Mouse (Mus musculus): Measurements from ENCODE around the gene Snrnp200. TPM values are rescaled to one million over a fixed set of nuclear protein-coding genes. Genes with fewer than 3 reads are reported as not detected.

Snrnp200 gene
- polyA plus RNA-seq, 1 experiment: 39.6 TPM

DNA sequence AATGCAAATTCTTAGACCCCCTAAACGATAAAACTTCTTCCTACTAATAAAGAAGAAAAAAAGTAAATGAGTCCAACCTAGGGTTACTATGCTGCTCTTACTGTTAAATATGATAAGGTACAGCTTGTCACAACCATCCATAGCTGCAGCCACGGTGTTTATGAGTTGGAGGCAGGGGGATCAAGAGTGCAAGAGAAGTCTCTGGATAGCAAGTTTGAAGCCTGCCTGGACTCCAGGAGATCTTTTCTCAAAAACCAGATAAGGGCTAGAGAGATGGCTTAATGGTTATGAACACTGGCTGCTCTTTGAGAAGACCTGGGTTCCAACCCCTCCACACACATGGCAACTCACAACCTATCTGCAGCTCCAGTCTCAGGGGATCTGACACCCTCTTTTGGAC lies 1.3 kb upstream of the Snrnp200 start:
- H3K4me3 ChIP-seq (ENCODE audit: extremely low read depth, insufficient read depth, insufficient read length): no peak overlapping the region
- peaks cover 9% of the 10 kb centered on the region for H3K36me3 ChIP-seq (ENCODE audit: control insufficient read depth, insufficient read depth, low read length)

DNA sequence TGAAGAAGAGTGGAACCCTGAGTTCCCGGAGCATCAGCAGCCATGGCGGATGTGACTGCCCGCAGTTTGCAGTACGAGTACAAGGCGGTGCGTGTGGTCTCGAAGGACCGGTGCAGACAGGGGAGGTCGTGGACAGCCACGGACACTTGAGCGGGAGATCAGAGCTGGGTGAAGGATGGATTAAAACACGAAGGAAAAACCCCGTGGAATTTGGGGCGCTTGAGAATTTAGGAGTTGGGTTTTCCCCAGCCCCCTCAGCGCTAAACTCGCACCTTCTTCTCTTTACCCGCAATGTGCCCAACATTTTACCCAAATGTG lies 225 bp downstream of the Snrnp200 start:
- WGBS: 0% methylated on average over 17 of the region's 17 CpGs
- Histone ChIP-seq H3K4me3 (ENCODE audit: extremely low read depth, insufficient read depth, insufficient read length) (peak overlapping the region; percentile 91), H3K4me1 (ENCODE audit: control insufficient read depth, insufficient read depth, insufficient read length) (peaks cover 3% of the 10 kb centered on the region), H3K27me3 (ENCODE audit: control insufficient read depth, insufficient read depth, low read length) (no peaks in the 10 kb centered on the region), H3K27ac (ENCODE audit: insufficient read depth, low read length) (peak overlapping the region; percentile 80), H3K36me3 (ENCODE audit: control insufficient read depth, insufficient read depth, low read length) (peaks cover 16% of the 10 kb centered on the region)
- no peak for TF ChIP-seq POLR2A (IDR thresholded peaks at IDR 0.05; ENCODE audit: low read depth, low read length)
- no peak for TF ChIP-seq CTCF (IDR thresholded peaks at IDR 0.05; ENCODE audit: extremely low read depth, insufficient read depth, insufficient read length, insufficient replicate concordance)
- no peak for DNase-seq (ENCODE audit: low read depth in 1 of 2, low spot score in 2 of 2)

More for the DNA sequence above, 1.3 kb upstream of the Snrnp200 start:
- Histone ChIP-seq H3K27me3 (ENCODE audit: control insufficient read depth, insufficient read depth, low read length) (no peaks in the 10 kb centered on the region), H3K27ac (ENCODE audit: insufficient read depth, low read length) (no peak overlapping the region), H3K4me1 (ENCODE audit: control insufficient read depth, insufficient read depth, insufficient read length) (peaks cover 3% of the 10 kb centered on the region)
- TF ChIP-seq POLR2A (IDR thresholded peaks at IDR 0.05; ENCODE audit: low read depth, low read length): no peak
- TF ChIP-seq CTCF (IDR thresholded peaks at IDR 0.05; ENCODE audit: extremely low read depth, insufficient read depth, insufficient read length, insufficient replicate concordance): no peak
- DNase-seq (ENCODE audit: low read depth in 1 of 2, low spot score in 2 of 2): no peak
- WGBS: 91% methylated on average over 2 of the region's 2 CpGs

DNA sequence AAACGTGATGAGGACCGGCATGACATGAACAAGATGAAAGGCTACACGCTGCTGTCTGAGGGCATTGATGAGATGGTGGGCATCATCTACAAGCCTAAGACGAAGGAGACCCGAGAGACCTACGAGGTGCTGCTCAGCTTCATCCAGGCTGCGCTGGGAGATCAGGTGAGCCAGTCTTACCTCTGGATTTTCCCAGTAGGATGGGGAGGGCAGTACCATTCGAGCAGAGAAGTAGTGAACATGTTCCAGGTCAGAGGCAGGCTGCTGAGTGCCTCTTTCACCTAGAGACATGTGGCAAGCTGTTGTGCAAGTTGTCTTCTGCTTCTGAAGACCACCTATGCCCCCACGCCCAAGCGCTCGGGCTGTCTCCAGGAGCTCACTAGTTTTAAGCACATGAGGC lies 2.5 kb downstream of the Snrnp200 start:
- no peak for DNase-seq (ENCODE audit: low read depth in 1 of 2, low spot score in 2 of 2)
- H3K36me3 ChIP-seq (ENCODE audit: control insufficient read depth, insufficient read depth, low read length): peaks cover 26% of the 10 kb centered on the region
- 95% methylated on average over 11 of the region's 11 CpGs for whole genome bisulfite sequencing
- no peak overlapping the region for H3K4me3 ChIP-seq (ENCODE audit: extremely low read depth, insufficient read depth, insufficient read length)
- no peak overlapping the region for H3K27ac ChIP-seq (ENCODE audit: insufficient read depth, low read length)
- peaks cover 3% of the 10 kb centered on the region for H3K4me1 ChIP-seq (ENCODE audit: control insufficient read depth, insufficient read depth, insufficient read length)
- TF ChIP-seq CTCF (IDR thresholded peaks at IDR 0.05; ENCODE audit: extremely low read depth, insufficient read depth, insufficient read length, insufficient replicate concordance): no peak
- TF ChIP-seq POLR2A (IDR thresholded peaks at IDR 0.05; ENCODE audit: low read depth, low read length): no peak
- no peaks in the 10 kb centered on the region for H3K27me3 ChIP-seq (ENCODE audit: control insufficient read depth, insufficient read depth, low read length)

DNA sequence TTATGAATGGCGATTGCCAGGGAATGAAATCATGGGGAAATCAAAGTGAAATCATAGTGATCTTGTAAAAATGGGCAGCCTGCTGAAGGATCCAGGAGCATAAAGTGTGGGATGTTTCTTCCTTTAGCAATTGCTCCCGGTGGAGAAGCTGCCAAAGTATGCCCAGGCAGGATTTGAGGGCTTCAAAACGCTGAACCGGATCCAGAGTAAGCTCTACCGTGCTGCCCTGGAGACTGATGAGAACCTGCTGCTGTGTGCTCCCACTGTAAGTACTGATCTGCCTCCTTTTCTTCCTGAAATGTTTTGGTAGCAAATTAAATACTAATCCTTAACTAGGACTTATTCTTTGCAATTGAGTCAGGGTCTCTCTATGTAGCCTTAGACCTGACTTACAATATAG lies 9.6 kb downstream of the Snrnp200 start:
- DNase-seq (ENCODE audit: low read depth in 1 of 2, low spot score in 2 of 2): no peak
- peaks cover 61% of the 10 kb centered on the region for H3K36me3 ChIP-seq (ENCODE audit: control insufficient read depth, insufficient read depth, low read length)
- H3K27ac ChIP-seq (ENCODE audit: insufficient read depth, low read length): no peak overlapping the region
- no peak for TF ChIP-seq CTCF (IDR thresholded peaks at IDR 0.05; ENCODE audit: extremely low read depth, insufficient read depth, insufficient read length, insufficient replicate concordance)
- H3K4me1 ChIP-seq (ENCODE audit: control insufficient read depth, insufficient read depth, insufficient read length): no peaks in the 10 kb centered on the region
- H3K4me3 ChIP-seq (ENCODE audit: extremely low read depth, insufficient read depth, insufficient read length): no peak overlapping the region
- 97% methylated on average over 5 of the region's 5 CpGs for WGBS
- no peaks in the 10 kb centered on the region for H3K27me3 ChIP-seq (ENCODE audit: control insufficient read depth, insufficient read depth, low read length)

DNA sequence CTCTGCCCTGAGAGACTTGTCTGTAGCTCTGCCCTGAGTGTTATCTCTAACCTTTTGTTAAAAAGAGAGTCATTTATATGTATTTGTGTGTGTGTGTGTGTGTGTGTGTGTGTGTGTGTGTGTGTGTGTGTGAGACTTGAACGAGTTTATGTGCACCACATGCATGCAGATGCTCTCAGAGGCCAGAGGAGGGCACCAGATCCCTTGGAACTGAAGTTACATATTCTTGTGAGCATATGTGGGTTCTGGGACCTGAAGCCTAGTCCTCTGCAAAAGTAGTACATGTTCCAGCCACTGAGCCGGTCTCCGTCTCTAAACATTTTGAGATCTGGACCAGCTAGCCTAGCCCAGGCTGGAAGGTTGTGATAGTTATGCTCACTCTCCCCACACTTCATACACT lies 17.1 kb downstream of the Snrnp200 start:
- H3K36me3 ChIP-seq (ENCODE audit: control insufficient read depth, insufficient read depth, low read length): peaks cover 71% of the 10 kb centered on the region
- DNase-seq (ENCODE audit: low read depth in 1 of 2, low spot score in 2 of 2): no peak
- no peaks in the 10 kb centered on the region for H3K4me1 ChIP-seq (ENCODE audit: control insufficient read depth, insufficient read depth, insufficient read length)
- H3K27me3 ChIP-seq (ENCODE audit: control insufficient read depth, insufficient read depth, low read length): no peaks in the 10 kb centered on the region
- WGBS: 96% methylated on average over 3 of the region's 3 CpGs
- H3K27ac ChIP-seq (ENCODE audit: insufficient read depth, low read length): no peak overlapping the region
- no peak overlapping the region for H3K4me3 ChIP-seq (ENCODE audit: extremely low read depth, insufficient read depth, insufficient read length)
- TF ChIP-seq POLR2A (IDR thresholded peaks at IDR 0.05; ENCODE audit: low read depth, low read length) (no peak), CTCF (IDR thresholded peaks at IDR 0.05; ENCODE audit: extremely low read depth, insufficient read depth, insufficient read length, insufficient replicate concordance) (no peak)

DNA sequence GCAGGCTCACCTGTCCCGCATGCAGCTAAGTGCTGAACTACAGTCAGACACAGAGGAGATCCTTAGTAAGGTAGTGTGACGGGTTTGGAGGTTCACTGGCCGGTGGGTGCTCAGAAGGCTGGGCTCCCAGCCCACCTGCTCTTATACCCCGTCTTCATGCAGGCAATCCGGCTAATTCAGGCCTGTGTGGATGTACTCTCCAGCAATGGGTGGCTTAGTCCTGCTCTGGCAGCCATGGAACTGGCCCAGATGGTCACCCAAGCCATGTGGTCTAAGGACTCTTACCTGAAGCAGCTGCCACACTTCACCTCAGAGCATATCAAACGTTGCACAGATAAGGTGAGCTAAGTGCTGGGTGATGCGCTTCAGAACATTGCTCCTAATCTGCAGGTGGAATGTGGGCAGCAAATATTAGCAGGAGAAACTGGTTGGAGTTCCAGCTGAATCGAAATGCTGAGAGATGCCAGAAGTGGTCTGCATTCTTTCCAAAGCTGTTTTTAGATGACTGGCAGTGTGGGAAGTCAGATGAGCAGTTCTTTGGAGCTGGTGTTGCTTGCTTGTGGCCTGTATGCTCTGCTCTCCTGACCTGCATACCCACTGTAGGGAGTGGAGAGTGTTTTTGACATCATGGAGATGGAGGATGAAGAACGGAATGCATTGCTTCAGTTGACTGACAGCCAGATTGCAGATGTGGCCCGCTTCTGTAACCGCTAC lies 29.9 kb downstream of the Snrnp200 start:
- no peak for TF ChIP-seq POLR2A (IDR thresholded peaks at IDR 0.05; ENCODE audit: low read depth, low read length)
- no peak for TF ChIP-seq CTCF (IDR thresholded peaks at IDR 0.05; ENCODE audit: extremely low read depth, insufficient read depth, insufficient read length, insufficient replicate concordance)
- Histone ChIP-seq H3K36me3 (ENCODE audit: control insufficient read depth, insufficient read depth, low read length) (peaks cover 65% of the 10 kb centered on the region), H3K4me1 (ENCODE audit: control insufficient read depth, insufficient read depth, insufficient read length) (no peaks in the 10 kb centered on the region), H3K27ac (ENCODE audit: insufficient read depth, low read length) (no peak overlapping the region), H3K27me3 (ENCODE audit: control insufficient read depth, insufficient read depth, low read length) (no peaks in the 10 kb centered on the region), H3K4me3 (ENCODE audit: extremely low read depth, insufficient read depth, insufficient read length) (no peak overlapping the region)
- no peak for DNase-seq (ENCODE audit: low read depth in 1 of 2, low spot score in 2 of 2)
- WGBS: 94% methylated on average over 11 of the region's 11 CpGs

DNA sequence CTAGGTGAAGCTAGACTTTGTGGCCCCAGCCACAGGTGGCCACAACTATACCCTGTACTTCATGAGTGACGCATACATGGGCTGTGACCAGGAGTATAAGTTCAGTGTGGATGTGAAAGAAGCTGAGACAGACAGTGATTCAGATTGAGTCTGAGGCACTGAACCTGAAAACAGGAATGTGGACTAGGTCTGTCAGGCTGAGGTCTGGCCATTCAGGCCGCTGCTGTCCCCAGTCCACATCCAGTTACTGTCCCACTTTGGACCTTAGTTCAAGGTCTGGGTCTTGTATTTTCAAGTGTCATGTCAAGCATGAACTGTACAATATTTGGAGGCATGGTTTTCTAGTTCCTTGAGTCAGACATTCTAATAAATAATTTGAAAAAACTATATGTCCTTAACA lies 31.9 kb downstream of the Snrnp200 start:
- TF ChIP-seq POLR2A (IDR thresholded peaks at IDR 0.05; ENCODE audit: low read depth, low read length) (no peak), CTCF (IDR thresholded peaks at IDR 0.05; ENCODE audit: extremely low read depth, insufficient read depth, insufficient read length, insufficient replicate concordance) (no peak)
- Histone ChIP-seq H3K4me3 (ENCODE audit: extremely low read depth, insufficient read depth, insufficient read length) (no peak overlapping the region), H3K27ac (ENCODE audit: insufficient read depth, low read length) (no peak overlapping the region), H3K4me1 (ENCODE audit: control insufficient read depth, insufficient read depth, insufficient read length) (no peaks in the 10 kb centered on the region), H3K27me3 (ENCODE audit: control insufficient read depth, insufficient read depth, low read length) (no peaks in the 10 kb centered on the region), H3K36me3 (ENCODE audit: control insufficient read depth, insufficient read depth, low read length) (peaks cover 60% of the 10 kb centered on the region)
- DNase-seq (ENCODE audit: low read depth in 1 of 2, low spot score in 2 of 2): no peak
- WGBS: 93% methylated on average over 2 of the region's 2 CpGs

All from spleen, adult 2 months (tissue).